Mouse (Mus musculus): Measurements from ENCODE around the gene Zfp277. TPM values are rescaled to one million over a fixed set of nuclear protein-coding genes. Genes with fewer than 3 reads are reported as not detected.
A peak's percentile ranks its signal among the peaks of the same experiment; 100 is the strongest.

The Zfp277 gene
- 19.3 and 22.1 TPM in 2 replicates for polyA plus RNA-seq (2012; rRNA removed)

DNA sequence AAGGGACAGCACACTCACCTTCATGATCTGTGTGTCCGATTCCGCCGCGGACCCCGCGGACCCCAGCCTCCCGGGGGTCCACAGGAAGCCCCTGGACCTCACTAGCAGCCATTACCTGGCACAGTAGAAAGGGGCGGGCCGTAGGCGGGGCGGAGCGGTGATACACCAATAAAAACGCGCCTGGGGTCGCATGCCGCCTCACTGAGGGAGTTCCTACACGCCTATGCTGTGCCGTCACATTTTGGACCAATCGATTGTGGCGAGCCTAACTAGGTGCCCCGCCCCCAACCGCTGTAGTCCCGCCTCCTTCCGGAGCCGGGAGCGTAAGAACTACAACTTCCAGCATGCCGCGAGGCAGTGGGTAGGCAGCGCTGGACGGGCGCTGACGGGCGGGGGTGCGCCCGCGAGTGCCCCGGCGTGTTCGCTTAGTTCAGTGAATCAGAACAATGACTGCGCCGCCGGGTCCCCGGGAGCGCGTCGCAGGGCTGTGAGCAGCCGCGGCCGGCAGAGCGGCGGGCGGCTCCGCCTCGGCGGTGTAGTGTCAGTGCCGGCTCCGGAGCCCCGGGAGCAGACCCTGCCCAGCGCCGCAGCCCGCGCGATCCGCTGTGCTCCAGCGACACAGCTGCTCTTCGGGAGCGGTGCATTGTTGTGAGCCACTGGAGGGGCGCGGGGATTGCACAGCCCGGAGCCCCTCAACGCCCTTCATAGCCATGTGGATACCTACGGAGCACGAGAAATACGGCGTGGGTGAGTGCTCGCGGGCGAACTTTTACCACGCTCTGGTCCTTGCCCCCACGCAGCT, at the start of gene Zfp277, which contains the start of gene Dock4:
Gene Zfp277 (minus strand): TSS at position 255 of the 802 bp plus-strand sequence.
Gene Dock4 (plus strand): TSS at position 305 of the 802 bp plus-strand sequence.
- peak; percentile 89 for DNase-seq (ENCODE audit: low spot score)

DNA sequence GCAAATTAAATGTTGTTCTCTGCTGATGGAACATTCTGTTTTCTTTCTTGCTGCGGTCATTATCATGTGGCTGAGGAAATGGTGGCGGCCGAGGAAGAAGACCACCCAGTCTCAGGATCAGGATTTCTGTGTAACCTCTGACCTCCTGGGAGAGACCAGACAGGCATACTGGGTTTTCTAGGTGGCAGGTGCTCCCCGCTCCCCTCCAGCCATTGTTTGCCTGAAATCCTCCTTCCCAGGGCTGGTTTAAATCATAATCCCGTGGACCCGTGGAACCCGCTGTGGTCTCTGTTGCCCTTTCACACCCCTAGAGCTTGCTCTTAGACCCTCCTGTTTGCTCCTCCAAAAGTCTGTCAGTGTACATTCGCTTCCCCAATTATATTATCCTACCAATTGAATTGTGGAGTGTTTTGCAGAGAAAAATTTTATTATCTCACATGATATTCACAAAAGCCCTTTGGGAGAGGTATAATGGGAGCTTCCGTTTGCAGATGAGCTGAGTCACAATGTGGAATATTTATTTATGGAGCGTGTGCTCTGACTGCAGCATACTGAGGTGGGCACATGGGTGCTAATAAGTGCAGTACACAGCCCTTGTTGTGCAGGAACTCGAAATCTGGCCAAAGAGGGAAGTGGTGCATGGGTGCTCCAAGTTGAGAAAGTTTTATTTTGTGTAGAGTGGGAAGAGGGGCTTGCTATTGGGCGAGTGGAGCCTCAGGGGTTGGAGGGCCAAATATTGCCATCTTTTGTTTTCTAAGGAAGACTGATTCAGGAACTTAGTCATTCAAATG, 40.5 kb upstream of the Zfp277 start:
- DNase-seq (ENCODE audit: low spot score): no peak

DNA sequence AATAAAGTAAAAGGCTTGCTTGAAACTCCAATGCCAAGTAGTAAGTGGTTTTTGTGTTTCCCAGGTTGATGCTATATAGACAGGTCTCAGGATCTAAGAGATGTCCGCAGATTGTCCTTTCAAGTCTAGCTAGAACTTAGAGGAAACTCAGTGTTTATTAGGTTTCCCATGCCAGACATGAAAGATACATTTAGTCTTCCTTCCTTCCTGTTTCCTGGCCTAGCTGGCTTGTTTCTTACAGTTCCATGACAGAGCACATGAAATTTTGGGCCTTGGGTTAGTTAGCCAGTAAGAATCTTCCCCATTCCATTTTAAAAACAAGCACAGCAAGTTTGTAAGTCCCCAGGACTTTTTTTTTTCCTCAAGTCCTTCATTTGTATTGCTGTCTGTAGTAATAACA, 39.5 kb upstream of the Zfp277 start:
- no peak for DNase-seq (ENCODE audit: low spot score)

DNA sequence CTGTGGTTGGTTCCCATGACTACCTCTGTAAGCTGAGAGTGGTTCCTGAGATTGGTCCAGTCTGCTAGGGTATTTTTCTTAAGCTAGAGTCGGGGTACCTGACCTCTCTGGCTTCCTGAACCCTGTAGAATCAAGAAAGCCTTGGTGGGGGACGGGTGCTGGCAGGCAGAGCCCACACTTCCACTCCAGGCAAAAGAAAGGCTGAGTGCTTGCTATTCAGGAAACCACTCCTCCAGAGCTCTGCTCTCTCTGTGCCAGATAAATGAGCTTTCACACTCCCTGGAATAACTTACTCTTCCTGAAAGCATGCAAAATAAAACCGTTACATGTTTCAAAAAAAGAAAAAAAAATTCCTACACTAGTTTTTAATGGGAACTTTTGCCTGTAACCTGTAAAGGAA, 38.5 kb upstream of the Zfp277 start:
- no peak for DNase-seq (ENCODE audit: low spot score)

DNA sequence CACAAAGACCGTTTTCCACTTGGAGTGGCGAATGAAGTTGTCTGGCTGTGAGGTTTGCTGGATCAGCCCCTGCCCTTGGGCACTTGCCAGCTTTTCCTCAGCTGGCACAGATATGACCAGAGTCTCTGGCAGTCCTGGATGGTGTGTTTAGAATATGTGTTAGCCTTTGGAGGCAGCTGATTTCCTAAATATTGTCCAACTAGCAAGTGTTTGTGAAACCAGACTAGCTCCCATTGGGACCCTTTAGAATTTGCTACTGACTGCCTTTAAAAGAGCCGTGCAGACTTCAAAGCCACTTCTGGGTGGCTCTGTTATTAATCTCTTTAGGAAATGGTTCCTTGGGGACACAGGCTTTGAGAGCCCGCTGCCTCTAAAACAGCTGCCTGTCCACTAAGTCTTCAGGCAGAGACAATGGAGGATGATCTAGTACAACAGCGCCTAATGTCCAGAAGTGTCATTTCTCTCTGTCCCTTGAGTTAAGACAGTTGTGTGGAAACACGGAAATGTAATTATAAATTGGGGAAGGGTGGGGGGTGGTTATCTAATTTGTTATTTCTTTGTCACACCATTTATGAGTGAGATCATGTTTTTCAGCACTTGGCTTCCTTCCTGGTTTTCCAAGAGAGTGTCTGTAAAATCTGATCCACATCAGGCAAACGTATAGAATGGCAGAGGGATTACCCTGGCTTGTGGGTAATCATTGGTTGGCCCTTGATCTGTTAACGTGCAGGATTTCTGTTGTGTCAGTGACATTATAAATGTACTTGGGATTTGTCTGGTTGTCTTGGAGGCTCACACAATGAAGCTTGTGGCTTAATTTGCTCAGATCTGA, 32.1 kb upstream of the Zfp277 start:
- no peak for DNase-seq (ENCODE audit: low spot score)

DNA sequence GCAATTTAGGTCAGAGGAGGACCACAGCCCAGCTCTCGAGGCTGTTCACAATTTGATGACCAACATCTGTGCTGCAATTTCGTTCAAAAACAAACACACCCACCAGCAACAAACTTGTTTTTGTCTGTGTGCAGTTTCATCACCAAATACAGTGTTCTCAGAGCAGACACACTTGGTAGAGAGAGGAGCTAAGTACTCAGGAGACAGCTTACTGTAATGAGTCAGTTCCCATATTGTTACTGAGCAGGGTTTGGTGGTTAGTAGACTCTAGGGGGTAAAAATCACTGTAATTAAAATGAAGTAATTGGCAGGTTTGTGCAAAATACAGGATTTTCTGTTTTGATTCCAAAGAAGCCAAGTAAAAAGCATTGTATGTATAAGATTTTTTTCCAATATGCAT, 28.0 kb upstream of the Zfp277 start:
- DNase-seq (ENCODE audit: low spot score): no peak

DNA sequence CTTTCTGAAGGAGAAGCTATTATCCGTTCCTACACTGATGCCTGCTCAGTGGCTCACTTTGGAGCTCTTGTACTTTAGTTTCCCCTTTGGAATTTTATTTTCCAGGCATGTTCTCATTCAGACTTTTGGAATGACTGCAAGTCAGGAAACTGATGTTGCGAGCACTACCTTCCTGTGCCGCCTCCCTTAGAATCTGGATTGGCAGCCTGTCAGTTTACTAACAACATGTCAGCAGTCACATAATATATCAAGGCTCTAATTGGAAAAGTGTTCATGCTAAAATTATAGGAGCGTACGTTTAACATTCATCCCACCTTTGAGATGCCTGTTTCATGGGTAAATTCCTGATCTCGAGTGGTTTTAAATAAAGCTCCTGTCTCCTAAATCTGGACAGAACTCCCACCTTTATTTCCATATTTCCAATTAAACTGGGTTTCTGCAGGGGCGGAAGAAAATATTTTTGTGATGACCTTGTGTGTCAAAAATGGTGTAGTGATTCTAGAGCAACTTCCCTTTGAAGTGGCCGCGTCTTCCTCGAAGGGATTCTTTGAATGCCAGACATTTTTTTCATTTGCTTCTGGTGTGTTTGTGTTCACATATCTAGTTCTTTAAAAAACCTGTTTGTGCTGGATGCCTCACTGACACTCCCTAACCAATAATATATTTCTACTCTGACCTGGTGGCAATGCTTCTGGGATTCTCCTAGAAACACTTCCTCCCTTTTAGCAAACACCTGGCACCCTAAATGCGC, 26.1 kb upstream of the Zfp277 start:
- DNase-seq (ENCODE audit: low spot score): no peak

DNA sequence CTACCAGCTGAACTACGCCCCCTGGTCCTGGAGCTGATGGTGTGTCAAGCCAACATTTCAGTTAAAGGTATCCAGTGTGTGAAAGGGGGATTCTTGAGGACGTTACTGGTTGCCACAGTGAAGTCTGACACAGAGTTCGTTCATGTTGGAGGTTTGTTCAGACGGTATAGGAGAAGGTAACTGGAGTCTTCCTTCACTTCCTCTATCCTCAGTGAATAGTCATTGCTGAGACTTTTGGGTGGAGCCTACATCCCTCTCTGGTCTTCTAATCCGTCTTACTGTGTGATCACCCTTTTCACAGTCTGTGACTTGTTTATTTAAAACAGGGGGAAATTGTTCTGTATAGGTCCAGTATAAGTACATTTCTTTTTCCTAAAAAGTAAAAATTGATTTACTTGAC, 23.3 kb upstream of the Zfp277 start:
- DNase-seq (ENCODE audit: low spot score): no peak

DNA sequence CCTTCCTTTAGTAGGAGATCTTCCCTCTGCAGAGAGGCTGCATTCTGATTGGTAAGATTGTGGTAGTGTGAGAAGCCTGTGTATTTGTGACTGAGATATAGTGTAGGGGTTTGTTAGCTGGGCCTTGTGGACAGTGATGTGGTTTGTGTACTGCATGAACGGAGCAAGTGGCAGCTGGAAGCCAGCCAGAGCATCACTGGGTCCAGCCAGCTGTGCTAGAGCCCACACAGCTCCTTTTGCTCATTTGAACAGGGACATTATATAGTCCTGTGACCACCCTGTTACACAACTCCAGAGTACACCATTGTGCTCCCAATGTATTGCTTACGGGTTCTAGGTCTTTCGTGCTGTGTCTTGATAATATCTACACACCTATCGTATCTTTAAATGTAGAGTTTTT, 22.5 kb upstream of the Zfp277 start:
- DNase-seq (ENCODE audit: low spot score): no peak

DNA sequence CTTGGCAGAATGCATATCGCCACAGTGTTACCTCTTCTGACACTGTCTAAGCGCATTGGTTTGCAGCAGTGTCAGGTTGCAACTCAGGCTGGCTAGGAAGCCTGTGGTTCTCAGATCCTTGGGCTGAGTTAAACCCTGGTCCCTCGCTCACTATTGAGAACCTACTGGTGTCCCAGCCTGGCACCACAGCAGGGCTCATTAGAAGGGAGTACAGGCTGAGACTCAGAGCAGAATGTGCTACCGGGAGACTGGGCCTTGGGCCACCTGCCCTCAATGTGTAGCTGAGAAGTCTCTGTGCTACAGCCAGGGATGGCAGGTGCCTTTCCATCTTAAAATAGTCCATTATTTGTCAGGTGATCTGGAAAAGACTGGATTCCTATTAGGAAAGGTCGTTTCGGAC, 18.6 kb upstream of the Zfp277 start:
- DNase-seq (ENCODE audit: low spot score): no peak

DNA sequence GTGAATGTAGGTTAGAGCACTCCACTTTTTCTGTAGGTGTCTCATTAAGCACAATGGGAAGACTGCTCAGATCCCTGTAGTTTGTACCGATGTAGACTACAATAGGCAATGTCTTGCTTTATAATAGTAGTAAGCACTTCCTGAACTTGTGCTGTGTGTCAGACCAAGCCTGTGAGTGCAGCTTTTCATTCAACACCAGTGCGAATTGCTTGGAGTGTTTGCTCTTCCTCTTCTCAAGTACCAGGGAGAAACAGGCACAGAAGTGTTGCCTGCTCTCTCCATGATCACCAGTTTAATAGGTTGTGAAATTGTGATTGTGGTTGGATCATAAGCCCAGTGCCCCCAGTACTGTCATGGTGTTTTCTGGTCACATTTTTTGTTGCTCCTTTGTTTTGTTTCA, 18.1 kb upstream of the Zfp277 start:
- DNase-seq (ENCODE audit: low spot score): no peak

DNA sequence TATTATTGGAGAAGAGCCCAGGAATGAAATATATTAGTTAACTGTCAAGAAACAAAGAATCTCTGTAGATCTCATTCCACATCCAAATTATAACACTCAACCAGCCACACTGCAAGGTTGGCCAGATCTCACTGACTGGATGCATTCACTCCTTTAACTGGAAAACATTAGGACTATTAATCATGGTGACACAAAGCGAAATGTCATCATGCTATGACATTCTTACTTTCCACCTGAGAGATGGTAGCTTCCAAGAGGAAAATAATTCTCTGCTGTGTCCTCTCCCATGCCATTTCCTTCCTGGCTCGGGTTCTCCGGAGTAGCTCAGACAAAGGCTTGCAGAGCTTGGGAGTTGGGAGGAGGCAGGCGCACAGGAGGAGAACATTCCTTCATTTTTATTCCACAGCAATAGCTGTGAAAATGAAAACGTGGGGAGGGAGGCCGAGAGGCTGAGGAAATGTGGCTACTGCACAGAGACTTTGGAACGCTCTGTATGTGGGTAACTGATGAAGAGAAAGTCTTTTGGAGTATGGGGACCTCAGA, 17.1 kb upstream of the Zfp277 start:
- DNase-seq (ENCODE audit: low spot score): no peak

DNA sequence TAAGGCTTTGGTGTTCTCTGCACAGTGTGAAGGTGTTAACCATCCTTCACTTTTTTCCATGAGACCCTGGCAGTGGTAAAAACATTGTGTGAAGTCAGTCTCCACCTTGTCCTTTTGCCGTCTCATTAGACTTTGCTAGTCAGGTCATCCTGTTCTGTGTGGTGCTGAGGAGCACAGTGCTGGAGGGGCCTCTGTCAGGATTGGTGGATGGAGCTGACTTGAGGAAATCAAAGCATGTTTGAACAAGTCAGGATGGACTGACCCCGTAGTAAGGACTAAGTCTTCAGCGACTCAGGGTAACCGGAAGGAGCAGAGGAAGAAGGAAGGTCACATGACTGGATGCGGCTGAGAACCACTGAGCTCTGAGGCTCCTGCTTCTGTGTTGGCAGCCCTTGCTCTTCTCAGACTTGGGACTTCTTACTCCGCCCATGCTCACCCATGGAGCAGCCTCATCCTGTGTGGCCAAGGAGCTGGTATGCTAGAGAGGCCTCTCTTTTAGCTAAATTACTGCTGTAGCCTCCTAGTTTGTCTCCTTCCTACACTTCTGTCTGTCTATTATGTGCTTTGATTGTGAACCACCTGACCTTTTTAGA, 14.1 kb upstream of the Zfp277 start:
- DNase-seq (ENCODE audit: low spot score): no peak

DNA sequence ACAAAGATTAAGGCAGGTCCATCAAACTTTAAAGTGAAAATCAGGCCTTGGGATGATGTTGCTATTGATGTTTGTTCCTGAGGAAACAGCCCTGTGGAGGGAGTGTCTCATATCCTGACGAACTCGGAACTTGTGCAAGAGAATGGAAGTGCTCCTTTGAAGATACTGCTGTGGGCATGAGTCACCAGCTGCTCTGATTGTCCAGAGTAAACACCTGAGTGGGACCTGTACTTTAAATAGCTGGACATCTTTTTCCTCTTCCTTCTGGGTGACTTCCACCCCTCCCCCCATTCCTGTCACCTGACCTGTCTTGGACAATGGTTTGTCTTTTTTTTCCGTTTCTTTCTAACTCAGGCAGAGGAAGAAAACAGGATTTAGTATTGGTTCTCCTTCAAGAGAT, 13.3 kb upstream of the Zfp277 start:
- no peak for DNase-seq (ENCODE audit: low spot score)

DNA sequence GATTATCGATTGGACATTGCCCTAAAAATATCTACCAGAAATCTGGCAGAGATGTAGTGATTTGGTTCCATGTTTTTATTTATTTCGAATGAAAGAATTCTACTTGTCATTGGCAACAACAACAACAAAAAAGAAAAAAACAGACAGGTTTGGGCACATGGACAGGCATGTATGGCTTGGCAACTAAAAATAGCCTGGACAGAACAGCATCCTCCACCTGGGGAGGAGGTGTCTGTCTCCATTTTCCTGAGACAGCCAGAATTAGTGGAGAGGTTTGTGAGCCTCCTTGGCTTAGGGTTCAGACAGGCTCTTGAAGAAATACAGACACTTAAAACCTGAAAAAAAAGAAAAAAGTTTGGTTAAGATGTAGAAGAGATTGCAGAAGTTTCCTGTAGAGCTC, 10.8 kb upstream of the Zfp277 start:
- no peak for DNase-seq (ENCODE audit: low spot score)

DNA sequence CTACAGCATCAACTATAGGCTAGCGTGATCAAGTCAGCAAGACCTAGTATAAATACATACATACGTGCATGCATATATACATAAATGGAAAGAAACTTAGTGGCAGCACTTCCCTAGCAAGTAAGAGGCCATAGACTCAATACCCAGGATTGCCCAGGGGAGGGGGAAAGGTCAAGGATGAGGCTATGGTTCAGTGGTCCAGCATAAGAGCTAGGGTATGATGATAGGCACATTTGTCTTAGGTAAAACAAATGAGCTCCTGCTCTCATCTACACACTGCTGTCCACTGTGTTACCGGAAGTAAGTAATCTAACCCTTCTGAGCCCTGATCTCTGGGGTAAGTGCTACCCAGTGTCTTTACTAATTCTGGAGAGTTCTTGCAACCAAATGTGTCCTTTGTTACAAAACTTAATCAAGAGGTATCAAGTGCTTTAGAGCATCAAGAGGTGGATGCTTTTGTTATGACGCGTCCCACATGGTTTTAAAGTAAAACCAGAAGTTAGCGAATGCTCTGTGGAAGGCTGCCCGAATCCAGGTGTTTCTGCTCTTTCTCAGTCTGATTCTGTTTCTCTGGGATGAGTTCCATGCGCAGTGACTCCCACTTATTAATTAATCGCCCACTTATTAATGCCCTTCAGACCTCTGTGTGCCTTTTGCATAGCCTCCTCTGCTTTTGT, 3.6 kb upstream of the Zfp277 start:
- no peak for DNase-seq (ENCODE audit: low spot score)

DNA sequence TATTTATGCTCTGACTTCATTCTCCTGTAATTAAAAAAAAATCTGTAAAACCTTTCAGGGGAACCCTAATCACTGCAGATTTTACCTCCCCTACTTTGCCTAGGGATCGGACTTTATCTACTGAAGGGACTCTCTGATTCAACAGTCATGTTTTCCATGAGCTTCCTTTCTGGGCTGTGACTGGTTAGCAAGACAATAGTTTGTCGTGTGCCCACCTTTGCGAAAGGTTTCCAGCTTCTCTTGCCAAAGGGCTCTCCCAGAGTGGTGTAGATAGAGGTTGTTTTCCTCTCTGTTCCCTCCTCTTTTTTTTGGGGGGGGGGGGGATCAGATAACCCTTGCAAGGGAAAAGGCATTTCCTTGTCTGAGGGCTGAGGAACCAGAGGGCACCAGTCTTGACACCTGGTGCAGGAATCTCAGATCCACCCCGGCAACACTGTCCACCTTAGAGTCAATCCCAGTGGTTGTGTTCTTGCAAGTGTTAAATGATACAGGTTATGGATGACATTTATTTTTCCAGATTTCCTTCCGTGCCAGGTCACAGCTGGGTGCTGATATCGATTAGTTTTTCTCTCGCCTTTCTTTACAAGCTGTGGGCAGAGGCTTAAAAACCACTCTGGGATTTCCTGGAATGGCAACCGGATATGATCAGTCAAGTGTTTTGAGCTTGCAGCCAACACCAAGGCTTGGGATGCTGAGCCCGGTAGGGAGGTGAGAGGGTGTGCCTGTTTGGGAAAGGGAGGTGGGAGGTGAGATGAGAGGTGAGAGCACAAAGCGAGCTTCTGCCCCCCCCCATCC, 2.1 kb upstream of the Zfp277 start:
- no peak for DNase-seq (ENCODE audit: low spot score)

DNA sequence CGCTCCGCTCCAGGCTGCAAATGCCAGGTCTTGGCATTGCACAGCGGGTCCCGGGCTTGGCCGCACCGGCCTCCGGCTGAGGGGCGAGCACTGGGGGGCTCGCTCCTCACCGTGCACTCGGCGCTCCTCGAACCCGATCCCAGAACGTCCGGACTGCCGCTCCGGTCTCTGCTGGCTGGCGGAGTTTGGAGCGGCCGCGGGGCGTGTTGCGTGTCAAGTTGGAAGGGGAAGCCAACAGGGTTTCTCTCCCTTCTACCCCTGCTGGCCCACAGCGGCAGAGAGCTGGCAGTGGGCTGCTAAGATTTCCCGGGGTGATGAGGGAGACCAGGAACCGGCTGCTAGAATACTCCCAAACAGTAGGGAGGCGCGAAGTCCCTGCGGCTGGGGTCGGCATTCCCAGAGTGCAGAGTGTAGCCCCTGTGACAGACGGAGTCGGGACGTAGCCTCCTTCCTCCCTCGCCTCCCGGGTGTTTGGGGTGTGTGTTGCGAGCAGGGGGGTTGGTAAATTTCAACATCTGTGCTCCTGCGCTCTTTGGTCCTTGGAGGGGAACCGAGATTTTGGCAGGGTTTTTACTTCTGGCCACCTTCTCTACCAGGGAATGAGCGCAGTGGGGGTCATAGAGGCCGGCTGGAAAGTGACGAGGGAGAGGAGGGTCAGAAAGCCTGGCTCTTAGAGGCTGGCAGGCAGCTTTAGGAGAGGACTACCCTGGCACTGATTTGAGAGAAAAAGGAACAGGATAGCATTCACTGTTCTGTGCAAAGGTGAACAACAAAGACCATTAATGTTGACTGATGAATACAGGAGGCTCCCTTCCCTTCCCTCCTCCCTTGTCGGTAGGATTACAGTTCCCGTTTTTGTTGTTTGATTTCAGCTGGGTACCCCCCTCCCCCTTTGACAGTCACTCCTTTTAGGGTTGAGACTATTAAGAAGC, 1.0 kb upstream of the Zfp277 start:
- DNase-seq (ENCODE audit: low spot score): peak; percentile 55
